In genomic region chr17:27393432-27393831, GRCm38 (mm10) we compare ENCODE assay signal across 13 mouse cellular contexts.
DNase-seq lines count a peak whose midpoint lies in the region; ATAC-seq and TF ChIP-seq lines count a peak whose summit lies in the region.
"Had no signal": no experiment of that assay in that cellular context is flagged by ENCODE, and none has a peak within 500 bp of the region (broad histone marks: within the 10 kb centered on the region; RNA-seq: fewer than 3 reads in every experiment).

No protein-coding gene starts in this region.

- H3K9ac ChIP-seq in hindbrain, embryonic 14.5 days, result no peak overlapping the region
- H3K9ac ChIP-seq: lung, embryonic 15.5 days had no signal

- no peaks in the 10 kb centered on the region for H3K27me3 ChIP-seq in hindbrain, embryonic 14.5 days (ENCODE audit: control insufficient read depth, insufficient read depth, low read length)
- H3K27me3 ChIP-seq: lung, embryonic 15.5 days had no signal

- H3K4me2 ChIP-seq in hindbrain, embryonic 14.5 days (replicated peaks), result no peak overlapping the region
- H3K4me2 ChIP-seq: lung, embryonic 15.5 days had no signal

- intact Hi-C loops in left cerebral cortex, adult 2 months (cut with DNase I), result no loop called here

- TF ChIP-seq CTCF in left cerebral cortex, adult 2 months (IDR thresholded peaks at IDR 0.05), result peak; percentile 6; the same call in 1 of the 2 replicates

- ATAC-seq in hindbrain, embryonic 14.5 days (ENCODE audit: low FRiP score), result no peak
- no peak for ATAC-seq in megakaryocyte, adult 5-6 weeks (ENCODE audit: poor library complexity, severe bottlenecking)

- peaks cover 31% of the 10 kb centered on the region for H3K4me1 ChIP-seq in hindbrain, embryonic 14.5 days (replicated peaks; ENCODE audit: control insufficient read depth, insufficient read depth, low read length)
- H3K4me1 ChIP-seq: lung, embryonic 15.5 days had no signal

- DNase-seq in left cerebral cortex, adult 2 months (ENCODE audit: extremely low spot score in 1 of 2, low spot score in 2 of 2), result no peak
- DNase-seq in left cerebral cortex, adult 8-10 months (ENCODE audit: low spot score in 2 of 2), result no peak
- peak; percentile 19 for DNase-seq in A20 (ENCODE audit: low read depth, low spot score)
- DNase-seq in ES-CJ7 (ENCODE audit: low read depth, low spot score), result peak; percentile 78
- DNase-seq in hindbrain, embryonic 14.5 days (ENCODE audit: low spot score), result no peak
- DNase-seq in right cerebral cortex, postnatal 25 days, result no peak
- DNase-seq in right cerebral cortex, postnatal 14 days, result no peak
- DNase-seq: kidney, postnatal 14 days; right cerebral cortex, postnatal 4 days had no signal

- H3K4me3 ChIP-seq in left cerebral cortex, adult 2 months, result no peak overlapping the region
- H3K4me3 ChIP-seq in hindbrain, embryonic 14.5 days (replicated peaks; ENCODE audit: low read length), result no peak overlapping the region
- H3K4me3 ChIP-seq: forebrain, embryonic 10.5 days; lung, embryonic 15.5 days; myocyte had no signal

- H3K27ac ChIP-seq in left cerebral cortex, adult 2 months, result no peak overlapping the region
- peak overlapping the region; percentile 26; the same call in 1 of the 2 replicates for H3K27ac ChIP-seq in hindbrain, embryonic 14.5 days
- H3K27ac ChIP-seq: lung, embryonic 15.5 days had no signal

- H3K9me3 ChIP-seq in hindbrain, embryonic 14.5 days (ENCODE audit: control insufficient read depth, low read length), result no peaks in the 10 kb centered on the region
- H3K9me3 ChIP-seq: forebrain, embryonic 10.5 days; lung, embryonic 15.5 days had no signal

- 89% methylated on average over 4 of the region's 4 CpGs for WGBS in hindbrain, embryonic 14.5 days

- no peaks in the 10 kb centered on the region for H3K36me3 ChIP-seq in hindbrain, embryonic 14.5 days (replicated peaks; ENCODE audit: control insufficient read depth, insufficient read depth)
- H3K36me3 ChIP-seq: forebrain, embryonic 10.5 days; lung, embryonic 15.5 days had no signal

Comparison
In these comparisons a context has a peak if more than half of its experiments do, and no peak if none do; other contexts are left out.
1. DNase-seq: peak in A20 (single experiment) and ES-CJ7 (single experiment); none in left cerebral cortex, adult 2 months (0 of 2), left cerebral cortex, adult 8-10 months (0 of 2), hindbrain, embryonic 14.5 days (single experiment), right cerebral cortex, postnatal 25 days (single experiment) and right cerebral cortex, postnatal 14 days (single experiment).